Mouse (Mus musculus): ENCODE data around the gene Acadvl. TPM values are rescaled to one million over a fixed set of nuclear protein-coding genes. Genes with fewer than 3 reads are reported as not detected.

Acadvl gene
- polyA plus RNA-seq, 1 experiment: 1,981 TPM

DNA sequence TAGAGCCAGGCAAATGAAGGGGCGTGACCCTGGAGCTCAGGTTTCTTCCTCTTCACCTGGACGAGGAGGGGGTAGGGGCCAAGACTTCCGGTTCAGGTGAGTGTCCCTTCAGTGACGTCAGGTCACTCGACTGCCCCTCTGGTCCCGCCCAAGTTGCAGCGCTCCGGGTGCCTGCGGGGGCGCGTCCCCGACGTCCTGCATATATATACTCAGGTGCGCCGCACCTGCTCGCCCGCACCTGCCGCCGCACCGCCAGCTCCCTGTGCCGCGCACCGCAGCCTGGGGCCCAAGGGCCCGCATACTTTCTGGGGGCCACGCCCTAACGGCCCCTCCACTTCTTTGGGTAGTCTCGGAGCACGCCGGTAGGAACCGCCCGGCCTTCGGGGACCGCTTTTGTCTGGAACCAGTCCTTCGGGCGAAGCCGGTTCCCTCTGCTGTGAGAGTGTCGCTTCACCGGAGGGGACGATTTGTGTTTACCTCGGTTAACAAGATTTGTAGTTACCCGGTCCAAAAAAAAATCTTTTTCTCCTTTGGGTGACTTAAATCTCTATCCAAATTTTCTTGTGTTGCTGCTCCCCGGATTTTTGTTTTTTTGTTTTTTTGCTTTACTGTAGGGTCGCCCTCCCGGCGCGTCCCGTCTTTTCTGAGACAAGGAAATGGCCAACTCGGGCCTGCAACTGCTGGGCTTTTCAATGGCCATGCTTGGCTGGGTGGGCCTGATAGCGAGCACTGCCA, 49.8 kb downstream of the Acadvl start:
- H3K4me1 ChIP-seq (ENCODE audit: control insufficient read depth, insufficient read depth, insufficient read length, low read length): peaks cover 4% of the 10 kb centered on the region; the same call in 1 of the 2 replicates
- no peak overlapping the region; the same call in none of the 2 replicates for H3K4me3 ChIP-seq (ENCODE audit: insufficient read depth, low read depth, low read length)
- no peak overlapping the region for H3K27ac ChIP-seq (replicated peaks; ENCODE audit: low read depth, low read length)

- no peak within 1 kb of the TSS; the same call in none of the 2 replicates for H3K4me3 ChIP-seq (ENCODE audit: insufficient read depth, low read depth, low read length)
- H3K27ac ChIP-seq (replicated peaks; ENCODE audit: low read depth, low read length): no peak within 1 kb of the TSS
- peaks cover 4% of the 10 kb centered on the region; the same call in 1 of the 2 replicates for H3K4me1 ChIP-seq (ENCODE audit: control insufficient read depth, insufficient read depth, insufficient read length, low read length)
These were observed 50.5 kb downstream of the Acadvl start, which contains the start of gene Cldn7 for GRCm38 (mm10) chr11:69964650-69965270. Gene Cldn7 (plus strand): TSS chr11:69964779.

DNA sequence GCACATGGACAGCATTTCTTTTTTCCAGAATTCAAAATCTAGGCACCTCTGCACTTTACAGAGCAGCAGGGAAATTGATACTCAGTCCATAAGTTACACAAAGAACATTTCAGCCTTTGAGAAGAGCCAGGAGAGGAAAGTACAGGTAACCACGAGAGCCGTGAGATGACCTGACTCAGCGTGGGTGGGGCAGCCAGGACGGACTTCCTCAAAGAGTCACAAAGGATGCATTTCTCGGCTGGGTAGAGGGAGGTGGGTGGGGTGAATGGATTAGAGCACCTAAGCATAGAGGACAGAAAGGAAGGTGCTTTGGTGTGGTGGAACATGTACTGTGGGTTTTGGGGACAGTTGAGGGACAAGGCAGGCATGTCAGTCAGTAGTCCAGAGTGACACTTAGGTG, 53.4 kb downstream of the Acadvl start:
- peaks cover 3% of the 10 kb centered on the region; the same call in 1 of the 2 replicates for H3K4me1 ChIP-seq (ENCODE audit: control insufficient read depth, insufficient read depth, insufficient read length, low read length)
- no peak overlapping the region for H3K27ac ChIP-seq (replicated peaks; ENCODE audit: low read depth, low read length)
- H3K4me3 ChIP-seq (ENCODE audit: insufficient read depth, low read depth, low read length): no peak overlapping the region

DNA sequence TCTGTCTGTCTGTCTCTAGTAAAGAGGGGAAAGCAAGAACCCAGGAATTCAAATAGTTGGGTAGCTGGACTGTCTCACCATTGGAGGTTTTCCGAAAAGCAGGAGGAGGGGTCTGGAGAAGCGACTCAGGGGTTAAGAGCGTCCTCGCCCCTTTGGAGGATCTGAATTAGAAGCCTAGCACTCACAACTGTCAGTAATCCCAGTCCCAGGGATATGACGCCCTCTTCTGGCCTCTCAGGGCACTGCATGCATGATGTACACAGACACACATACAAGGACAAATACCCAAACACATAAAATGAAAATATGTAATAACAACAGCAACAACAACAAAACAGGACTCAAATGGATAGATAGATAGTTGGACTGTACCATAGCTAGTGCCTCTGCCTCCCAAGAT, 54.6 kb downstream of the Acadvl start:
- no peak overlapping the region for H3K4me3 ChIP-seq (ENCODE audit: insufficient read depth, low read depth, low read length)
- no peak overlapping the region for H3K27ac ChIP-seq (replicated peaks; ENCODE audit: low read depth, low read length)
- no peaks in the 10 kb centered on the region for H3K4me1 ChIP-seq (ENCODE audit: control insufficient read depth, insufficient read depth, insufficient read length, low read length)

Other genes starting within 250 kb of the Acadvl start
- gene Zbtb4, start 249.5 kb downstream of the Acadvl start, polyA plus RNA-seq (2012; ENCODE audit: insufficient read depth, insufficient read length, missing spikeins): 17.2 and 23.6 TPM in 2 replicates
- gene Chrnb1, start 219.5 kb downstream of the Acadvl start, polyA plus RNA-seq (2012; ENCODE audit: insufficient read depth, insufficient read length, missing spikeins): 1.7 and 2.4 TPM in 2 replicates
- gene Fgf11, start 213.6 kb downstream of the Acadvl start, polyA plus RNA-seq (2012; ENCODE audit: insufficient read depth, insufficient read length, missing spikeins): 5.6 and 7.5 TPM in 2 replicates
- 1.2 TPM in 1 of 2 replicates, not detected in the other for gene Tmem102, start 209.8 kb downstream of the Acadvl start, polyA plus RNA-seq (2012; ENCODE audit: insufficient read depth, insufficient read length, missing spikeins)
- gene Gm39566, start 200.1 kb downstream of the Acadvl start, polyA plus RNA-seq (2012; ENCODE audit: insufficient read depth, insufficient read length, missing spikeins): not detected in 2 replicates
- not detected in 2 replicates for gene Spem2, start 196.9 kb downstream of the Acadvl start, polyA plus RNA-seq (2012; ENCODE audit: insufficient read depth, insufficient read length, missing spikeins)
- not detected in 2 replicates for gene Spem1, start 193.2 kb downstream of the Acadvl start, polyA plus RNA-seq (2012; ENCODE audit: insufficient read depth, insufficient read length, missing spikeins)
- 1.8 and 2.7 TPM in 2 replicates for gene Nlgn2, start 177.6 kb downstream of the Acadvl start, polyA plus RNA-seq (2012; ENCODE audit: insufficient read depth, insufficient read length, missing spikeins)
- gene Tmem256, start 176.9 kb downstream of the Acadvl start, polyA plus RNA-seq (2012; ENCODE audit: insufficient read depth, insufficient read length, missing spikeins): 206 and 248 TPM in 2 replicates
- gene Plscr3, start 169.0 kb downstream of the Acadvl start, polyA plus RNA-seq (2012; ENCODE audit: insufficient read depth, insufficient read length, missing spikeins): 18.7 TPM in 2 replicates
- gene Tnk1, start 156.7 kb downstream of the Acadvl start, polyA plus RNA-seq (2012; ENCODE audit: insufficient read depth, insufficient read length, missing spikeins): not detected in 2 replicates
- not detected in 2 replicates for gene Tmem95, start 137.4 kb downstream of the Acadvl start, polyA plus RNA-seq (2012; ENCODE audit: insufficient read depth, insufficient read length, missing spikeins)
- 2.5 and 3.3 TPM in 2 replicates for gene Kctd11, start 134.0 kb downstream of the Acadvl start, polyA plus RNA-seq (2012; ENCODE audit: insufficient read depth, insufficient read length, missing spikeins)
- not detected in 2 replicates for gene Acap1, start 119.9 kb downstream of the Acadvl start, polyA plus RNA-seq (2012; ENCODE audit: insufficient read depth, insufficient read length, missing spikeins)
- 3.2 TPM in 1 of 2 replicates, not detected in the other for gene 2810408A11Rik, start 114.4 kb downstream of the Acadvl start, polyA plus RNA-seq (2012; ENCODE audit: insufficient read depth, insufficient read length, missing spikeins)
- gene Neurl4, start 114.3 kb downstream of the Acadvl start, polyA plus RNA-seq (2012; ENCODE audit: insufficient read depth, insufficient read length, missing spikeins): 16.9 and 18.4 TPM in 2 replicates
- gene Gps2, start 101.5 kb downstream of the Acadvl start, polyA plus RNA-seq (2012; ENCODE audit: insufficient read depth, insufficient read length, missing spikeins): 23.6 and 24.3 TPM in 2 replicates
- gene Eif5a, start 93.5 kb downstream of the Acadvl start, polyA plus RNA-seq (2012; ENCODE audit: insufficient read depth, insufficient read length, missing spikeins): 424 and 439 TPM in 2 replicates
- 37.9 and 76.4 TPM in 2 replicates for gene Ybx2, start 79.6 kb downstream of the Acadvl start, polyA plus RNA-seq (2012; ENCODE audit: insufficient read depth, insufficient read length, missing spikeins)
- gene Slc2a4, start 67.2 kb downstream of the Acadvl start, polyA plus RNA-seq (2012; ENCODE audit: insufficient read depth, insufficient read length, missing spikeins): 466 and 489 TPM in 2 replicates
- not detected in 2 replicates for gene Cldn7, start 50.6 kb downstream of the Acadvl start, polyA plus RNA-seq (2012; ENCODE audit: insufficient read depth, insufficient read length, missing spikeins)
- gene Ctdnep1, start 34.3 kb downstream of the Acadvl start, polyA plus RNA-seq (2012; ENCODE audit: insufficient read depth, insufficient read length, missing spikeins): 82.4 and 122 TPM in 2 replicates
- gene Elp5, start 32.9 kb downstream of the Acadvl start, polyA plus RNA-seq (2012; ENCODE audit: insufficient read depth, insufficient read length, missing spikeins): 66.7 and 78.0 TPM in 2 replicates
- 576 and 663 TPM in 2 replicates for gene Gabarap, start 24.3 kb downstream of the Acadvl start, polyA plus RNA-seq (2012; ENCODE audit: insufficient read depth, insufficient read length, missing spikeins)
- gene Phf23, start 19.6 kb downstream of the Acadvl start, polyA plus RNA-seq (2012; ENCODE audit: insufficient read depth, insufficient read length, missing spikeins): 24.2 and 26.4 TPM in 2 replicates
- gene Dvl2, start 14.8 kb downstream of the Acadvl start, polyA plus RNA-seq (2012; ENCODE audit: insufficient read depth, insufficient read length, missing spikeins): 2.6 and 4.9 TPM in 2 replicates
- gene Dlg4, start 1.5 kb upstream of the Acadvl start, polyA plus RNA-seq (2012; ENCODE audit: insufficient read depth, insufficient read length, missing spikeins): 2.4 and 2.7 TPM in 2 replicates
- 0.87 TPM in 1 of 2 replicates, not detected in the other for gene Asgr1, start 38.7 kb upstream of the Acadvl start, polyA plus RNA-seq (2012; ENCODE audit: insufficient read depth, insufficient read length, missing spikeins)
- not detected in 2 replicates for gene Asgr2, start 77.2 kb upstream of the Acadvl start, polyA plus RNA-seq (2012; ENCODE audit: insufficient read depth, insufficient read length, missing spikeins)
- gene Mgl2, start 114.9 kb upstream of the Acadvl start, polyA plus RNA-seq (2012; ENCODE audit: insufficient read depth, insufficient read length, missing spikeins): 13.1 and 16.8 TPM in 2 replicates
- 8.7 and 15.9 TPM in 2 replicates for gene Clec10a, start 140.8 kb upstream of the Acadvl start, polyA plus RNA-seq (2012; ENCODE audit: insufficient read depth, insufficient read length, missing spikeins)
- not detected in 2 replicates for gene Slc16a11, start 197.3 kb upstream of the Acadvl start, polyA plus RNA-seq (2012; ENCODE audit: insufficient read depth, insufficient read length, missing spikeins)
- gene Slc16a13, start 205.7 kb upstream of the Acadvl start, polyA plus RNA-seq (2012; ENCODE audit: insufficient read depth, insufficient read length, missing spikeins): 0.67 and 2.2 TPM in 2 replicates
- 7.0 and 13.4 TPM in 2 replicates for gene Bcl6b, start 214.4 kb upstream of the Acadvl start, polyA plus RNA-seq (2012; ENCODE audit: insufficient read depth, insufficient read length, missing spikeins)
- 28.7 and 40.6 TPM in 2 replicates for gene 0610010K14Rik, start 222.5 kb upstream of the Acadvl start, polyA plus RNA-seq (2012; ENCODE audit: insufficient read depth, insufficient read length, missing spikeins)
- gene Gm21988, start 224.4 kb upstream of the Acadvl start, polyA plus RNA-seq (2012; ENCODE audit: insufficient read depth, insufficient read length, missing spikeins): 4.0 and 4.8 TPM in 2 replicates
- 214 and 232 TPM in 2 replicates for gene Rnasek, start 224.4 kb upstream of the Acadvl start, polyA plus RNA-seq (2012; ENCODE audit: insufficient read depth, insufficient read length, missing spikeins)
- 0.44 and 1.5 TPM in 2 replicates for gene Alox12, start 239.9 kb upstream of the Acadvl start, polyA plus RNA-seq (2012; ENCODE audit: insufficient read depth, insufficient read length, missing spikeins)